Mouse (Mus musculus) small intestine, adult 2 months (tissue): Measurements from ENCODE around the gene Dhrs3. TPM values are rescaled to one million over a fixed set of nuclear protein-coding genes. Genes with fewer than 3 reads are reported as not detected.
A peak's percentile ranks its signal among the peaks of the same experiment; 100 is the strongest.

Source experiments
- H3K27ac ChIP-seq: fragments of 200-500 bp; 2 replicates; pipeline ENCODE4 v1.5.1; 2012; ENCODE audit warnings: low read depth, low read length, control low read depth, inconsistent platforms; ENCODE audit not compliant: insufficient read depth
- H3K27me3 ChIP-seq: fragments of 200-500 bp; 2 replicates; pipeline ENCODE4 v1.6.1; 2012; ENCODE audit warnings: mild to moderate bottlenecking, moderate library complexity, low read length, inconsistent platforms; ENCODE audit not compliant: control insufficient read depth, insufficient read depth
- H3K36me3 ChIP-seq: fragments of 200-500 bp; 2 replicates; pipeline ENCODE4 v1.6.1; 2012; ENCODE audit warnings: mild to moderate bottlenecking, low read length, control low read depth, inconsistent platforms; ENCODE audit not compliant: control insufficient read depth, insufficient read depth
- H3K4me1 ChIP-seq: fragments of 200-500 bp; 2 replicates; pipeline ENCODE4 v1.6.1; 2012; ENCODE audit warnings: low read length, inconsistent platforms, mixed read lengths; ENCODE audit not compliant: control insufficient read depth, insufficient read depth, insufficient read length
- H3K4me3 ChIP-seq: fragments of 200-500 bp; 2 replicates; pipeline ENCODE4 v1.5.1; 2012; ENCODE audit warnings: low read depth, mild to moderate bottlenecking, control low read depth, inconsistent platforms, low read length, moderate library complexity
- CTCF ChIP-seq: fragments of 200-500 bp; IDR thresholded peaks from 2 replicates; pipeline ENCODE4 v1.5.1; 2012; ENCODE audit warnings: low read depth, mild to moderate bottlenecking, control low read depth, inconsistent platforms, low read length, moderate library complexity, mixed read lengths; ENCODE audit not compliant: insufficient replicate concordance, insufficient read length; ENCODE audit errors: extremely low read depth
- POLR2A ChIP-seq: fragments of 200-500 bp; IDR thresholded peaks from 2 replicates; pipeline ENCODE4 v1.6.1; 2012; ENCODE audit warnings: low read depth, mild to moderate bottlenecking, control low read depth, inconsistent platforms, low read length, moderate library complexity
- WGBS: fragments of 180-500 bp; shearing (Covaris S2); methylation state at CpG from one replicate; pipeline ENCODE4 v1.1.7; 2018; 5-methylcytosine and 5-hydroxymethylcytosine counted together
- polyA plus RNA-seq: library from polyadenylated mRNA; depleted of rRNA; stranded (reverse); fragments of >200 nt; gene quantifications from 2 replicates; pipeline ENCODE4 v1.2.3, GENCODE M21; 2012

Dhrs3 gene
- polyA plus RNA-seq, 1 experiment, result 71.2 TPM

DNA sequence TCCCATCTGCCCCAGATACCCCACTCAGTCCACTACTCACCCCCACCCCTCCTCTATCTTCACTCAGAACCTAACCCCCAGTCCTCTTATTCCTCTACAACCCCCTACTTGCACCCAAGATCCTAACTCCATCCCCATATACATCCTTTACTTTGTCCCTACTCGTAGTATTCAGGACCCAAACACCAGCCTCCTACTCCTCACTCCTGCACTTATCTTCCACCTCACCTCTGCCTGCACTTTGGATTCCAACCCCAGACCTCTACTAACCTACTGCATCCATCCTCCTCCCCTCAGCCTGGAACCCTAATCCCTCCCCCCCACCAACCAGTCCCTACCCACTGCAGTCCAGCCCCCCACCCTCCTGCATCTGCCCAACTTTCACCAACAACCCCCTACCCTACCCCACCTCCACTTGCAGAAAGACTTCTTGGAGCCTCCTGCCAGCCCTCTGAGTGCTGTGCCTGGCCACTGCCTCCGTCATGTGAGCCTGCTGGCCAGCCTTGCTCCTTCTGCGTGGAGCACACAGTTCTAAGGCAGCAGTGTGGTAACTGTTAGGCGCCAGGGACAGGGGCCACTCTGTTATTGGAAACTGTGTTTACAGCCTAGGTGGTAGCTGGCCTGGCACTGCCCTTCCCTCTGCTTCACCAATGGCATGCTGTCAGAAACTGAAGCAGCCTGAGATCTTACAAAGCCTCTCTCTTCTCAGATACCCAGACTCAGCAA, 14.5 kb downstream of the Dhrs3 start:
- 0 out of 2 replicates have a peak overlapping the region, but pooled peaks have one; percentile 42 for H3K27ac ChIP-seq
- WGBS, result 69% methylated on average over 4 of the region's 4 CpGs

DNA sequence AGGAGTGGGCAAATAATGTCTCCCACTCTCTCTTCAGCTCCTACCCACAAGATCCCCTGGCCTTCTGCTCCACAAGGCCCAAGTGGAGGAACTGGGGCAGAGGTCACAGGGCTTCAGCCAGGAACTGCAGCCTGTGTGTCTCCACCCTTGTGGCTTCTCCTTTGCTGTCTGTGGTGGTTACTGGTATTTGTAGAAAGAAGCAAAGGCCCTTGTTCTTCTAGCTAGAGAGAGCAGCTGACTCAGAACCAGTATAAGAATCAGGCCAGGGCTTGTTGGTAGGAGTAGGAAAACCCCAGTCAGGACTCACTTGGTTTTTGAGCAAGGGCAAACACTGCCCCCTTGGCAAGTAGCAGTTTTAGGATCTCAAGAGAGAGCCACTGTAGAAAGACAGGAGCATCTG, 16.2 kb downstream of the Dhrs3 start:
- Histone ChIP-seq H3K27ac (0 out of 2 replicates have a peak overlapping the region, but pooled peaks have one; percentile 25), H3K4me1 (peaks cover 41% of the 10 kb centered on the region), H3K4me3 (no peak overlapping the region), H3K27me3 (no peaks in the 10 kb centered on the region), H3K36me3 (no peaks in the 10 kb centered on the region; the same call in 1 of the 2 replicates)
- TF ChIP-seq POLR2A (no peak), CTCF (no peak)

More for the DNA sequence above, 14.5 kb downstream of the Dhrs3 start:
- H3K27me3 ChIP-seq, result no peaks in the 10 kb centered on the region
- no peak for TF ChIP-seq POLR2A
- TF ChIP-seq CTCF, result no peak
- H3K36me3 ChIP-seq, result no peaks in the 10 kb centered on the region; the same call in 1 of the 2 replicates
- H3K4me1 ChIP-seq, result peaks cover 51% of the 10 kb centered on the region
- no peak overlapping the region for H3K4me3 ChIP-seq

DNA sequence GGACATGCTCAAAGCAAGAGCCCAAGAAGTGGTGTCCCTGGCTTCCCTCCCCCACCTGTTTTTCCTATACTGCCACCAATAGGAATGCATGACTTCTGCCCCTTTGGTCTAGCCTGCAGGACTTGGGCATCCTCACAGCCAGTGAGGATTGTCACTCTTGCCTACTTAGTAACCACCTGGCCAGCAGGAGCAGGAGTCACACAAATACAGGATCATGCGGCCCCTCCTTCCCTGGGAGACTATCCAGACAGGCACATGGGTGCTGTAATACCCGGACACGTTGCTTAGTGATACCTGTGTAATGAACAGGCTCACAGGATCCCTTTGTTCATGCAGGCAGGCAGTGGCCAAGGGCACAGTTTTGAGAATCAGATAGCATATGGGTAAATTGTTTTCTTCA, 17.7 kb downstream of the Dhrs3 start:
- H3K4me3 ChIP-seq, result no peak overlapping the region
- H3K36me3 ChIP-seq, result no peaks in the 10 kb centered on the region; the same call in 1 of the 2 replicates
- no peak overlapping the region for H3K27ac ChIP-seq
- TF ChIP-seq POLR2A (no peak), CTCF (no peak)
- WGBS, result 60% methylated on average over 3 of the region's 3 CpGs
- H3K4me1 ChIP-seq, result peaks cover 30% of the 10 kb centered on the region
- H3K27me3 ChIP-seq, result no peaks in the 10 kb centered on the region

DNA sequence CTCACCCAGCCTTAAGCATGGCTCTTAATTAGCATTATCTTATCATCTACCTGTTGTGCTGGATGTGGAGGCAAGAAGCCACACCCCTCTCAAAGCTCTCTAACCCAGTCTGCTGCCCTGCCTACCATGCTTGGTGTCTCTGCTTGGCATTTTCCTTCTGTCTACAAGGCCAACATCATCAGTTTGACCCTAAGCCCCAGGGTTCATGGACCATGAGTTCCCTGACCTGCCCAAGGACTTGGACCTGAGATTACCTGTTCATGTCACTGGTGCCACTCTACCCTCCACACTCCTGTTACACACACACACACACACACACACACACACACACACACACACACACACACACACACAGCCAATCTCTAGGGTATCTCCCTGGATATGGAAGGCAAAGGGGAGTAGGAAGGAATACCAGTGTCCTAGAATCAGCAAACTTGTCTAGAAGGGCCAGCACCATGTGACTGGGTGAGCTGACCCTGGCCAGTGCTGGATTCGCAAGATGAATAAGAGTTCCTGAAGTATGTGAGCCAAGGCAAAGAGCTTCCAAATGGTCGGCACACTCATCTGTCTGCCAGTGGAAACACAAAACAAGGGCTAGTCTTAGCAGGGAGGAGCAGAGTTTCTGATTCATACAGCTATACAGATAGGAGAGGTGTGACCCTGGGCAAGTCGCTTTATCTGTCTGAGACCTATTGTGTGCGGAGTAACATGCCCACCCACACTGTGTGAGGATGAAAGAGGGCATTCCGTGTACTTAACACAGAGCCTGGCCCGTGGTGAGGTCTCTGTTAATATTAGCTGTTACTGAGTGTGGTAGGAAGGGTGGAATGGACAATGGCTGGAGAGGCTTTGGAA, 20.9 kb downstream of the Dhrs3 start:
- no peak overlapping the region; the same call in 1 of the 2 replicates for H3K27ac ChIP-seq
- no peaks in the 10 kb centered on the region for H3K27me3 ChIP-seq
- H3K4me1 ChIP-seq, result peaks cover 9% of the 10 kb centered on the region; the same call in 1 of the 2 replicates
- peaks cover 4% of the 10 kb centered on the region; the same call in 1 of the 2 replicates for H3K36me3 ChIP-seq
- 66% methylated on average over 6 of the region's 6 CpGs for WGBS
- no peak for TF ChIP-seq POLR2A
- no peak for TF ChIP-seq CTCF
- H3K4me3 ChIP-seq, result no peak overlapping the region

DNA sequence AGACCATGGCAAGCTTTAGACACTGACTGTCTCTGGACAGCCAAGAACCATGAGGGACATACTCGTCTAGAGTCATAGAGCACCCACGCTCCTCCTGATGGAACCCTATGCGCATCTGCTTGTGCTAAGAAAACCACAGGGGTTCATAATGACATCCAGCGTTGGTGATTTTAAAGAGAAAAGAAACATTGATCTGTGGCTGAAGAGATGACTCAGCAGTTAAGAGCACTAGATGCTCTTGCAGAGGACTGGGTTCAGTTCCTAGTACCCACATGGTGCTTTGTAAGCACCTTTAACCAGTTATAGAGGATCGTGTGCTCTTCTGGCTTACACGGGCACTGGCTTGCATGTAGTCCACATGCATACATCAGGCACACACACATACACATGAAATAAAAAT, 23.9 kb downstream of the Dhrs3 start:
- Histone ChIP-seq H3K27ac (no peak overlapping the region), H3K4me3 (no peak overlapping the region), H3K27me3 (no peaks in the 10 kb centered on the region), H3K4me1 (peaks cover 7% of the 10 kb centered on the region; the same call in 1 of the 2 replicates), H3K36me3 (peaks cover 33% of the 10 kb centered on the region)
- 90% methylated on average over 6 of the region's 6 CpGs for WGBS
- no peak for TF ChIP-seq CTCF
- TF ChIP-seq POLR2A, result no peak

DNA sequence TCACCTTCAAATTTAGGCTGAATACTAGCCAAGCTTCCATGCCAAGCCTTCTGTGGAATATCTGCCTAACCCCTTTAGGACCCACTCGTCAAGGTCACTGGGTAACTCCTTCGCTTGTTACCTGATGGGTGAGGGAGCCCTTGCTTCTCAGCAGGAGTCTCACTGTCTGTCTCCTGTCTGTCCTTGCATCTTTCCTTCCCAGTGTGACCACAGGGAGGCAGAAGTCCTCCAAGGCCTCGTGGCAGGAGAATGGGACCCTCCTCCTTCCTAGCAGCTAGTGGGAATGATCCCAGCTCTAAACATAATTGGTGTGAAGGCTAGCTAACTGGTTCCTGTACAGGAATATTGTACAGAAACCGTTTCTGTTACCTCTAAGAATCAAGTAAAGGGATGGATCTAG, 24.5 kb downstream of the Dhrs3 start:
- Histone ChIP-seq H3K4me3 (no peak overlapping the region), H3K27me3 (no peaks in the 10 kb centered on the region), H3K27ac (no peak overlapping the region), H3K4me1 (peaks cover 9% of the 10 kb centered on the region), H3K36me3 (peaks cover 37% of the 10 kb centered on the region)
- TF ChIP-seq CTCF (no peak), POLR2A (no peak)
- WGBS, result 77% methylated on average over 4 of the region's 4 CpGs

DNA sequence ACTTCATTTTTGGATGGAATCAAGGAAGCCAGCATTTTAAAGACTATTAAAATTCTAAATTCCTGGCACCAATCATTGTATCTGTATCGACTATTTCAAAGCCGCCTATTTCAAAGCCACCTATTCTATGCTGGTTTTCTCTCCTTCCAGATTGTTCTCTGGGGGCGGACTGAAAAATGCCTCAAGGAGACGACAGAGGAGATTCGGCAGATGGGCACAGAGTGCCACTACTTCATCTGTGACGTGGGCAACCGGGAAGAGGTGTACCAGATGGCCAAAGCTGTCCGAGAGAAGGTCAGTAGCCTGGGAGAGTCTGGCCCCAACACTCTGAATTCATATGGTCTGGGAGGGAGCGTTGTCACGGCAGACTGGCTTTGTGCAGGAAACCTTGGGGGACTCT, 25.9 kb downstream of the Dhrs3 start:
- Histone ChIP-seq H3K4me1 (peaks cover 5% of the 10 kb centered on the region), H3K27me3 (no peaks in the 10 kb centered on the region), H3K4me3 (no peak overlapping the region), H3K27ac (no peak overlapping the region), H3K36me3 (peaks cover 39% of the 10 kb centered on the region)
- TF ChIP-seq CTCF (no peak), POLR2A (no peak)
- WGBS, result 96% methylated on average over 10 of the region's 10 CpGs
